Mouse (Mus musculus) hindbrain, embryonic 16.5 days (tissue): ENCODE measurements at regions not wholly inside any gene's neighbourhood (a gene's known extent, or its start where the extent isn't known, plus 50 kb on each side); places are given as distances from the start of the nearest gene placed in this dataset.

ENCODE experiments used
- ATAC-seq: fragments of 200-750 bp; cut with Nextera tagmentation; 2 replicates; pipeline ENCODE4 v1.8.0; 2017; ENCODE audit warnings: moderate TSS enrichment, moderate library complexity
- H3K27ac ChIP-seq: fragments of 300-500 bp; sonication (generic); 2 replicates; pipeline ENCODE4 v1.5.1; 2014; ENCODE audit warnings: low read depth, mild to moderate bottlenecking, control low read depth, low read length, moderate library complexity
- H3K27me3 ChIP-seq: fragments of 300-500 bp; sonication (generic); replicated peaks from 2 replicates; pipeline ENCODE4 v1.6.1; 2014; ENCODE audit warnings: low read length; ENCODE audit not compliant: control insufficient read depth, insufficient read depth
- H3K36me3 ChIP-seq: fragments of 300-500 bp; sonication (generic); 2 replicates; pipeline ENCODE4 v1.6.1; 2014; ENCODE audit warnings: mild to moderate bottlenecking, low read length, moderate library complexity, mixed read lengths; ENCODE audit not compliant: control insufficient read depth, insufficient read depth
- H3K4me1 ChIP-seq: fragments of 300-500 bp; sonication (generic); 2 replicates; pipeline ENCODE4 v1.6.1; 2014; ENCODE audit warnings: low read depth, low read length; ENCODE audit not compliant: control insufficient read depth, insufficient read depth
- H3K4me2 ChIP-seq: fragments of 300-500 bp; sonication (generic); 2 replicates; pipeline ENCODE4 v1.6.1; 2014; ENCODE audit warnings: mild to moderate bottlenecking, low read length, control low read depth, moderate library complexity
- H3K4me3 ChIP-seq: fragments of 300-500 bp; sonication (generic); 2 replicates; pipeline ENCODE4 v1.5.1; 2014; ENCODE audit warnings: mild to moderate bottlenecking, low read length, control low read depth, moderate library complexity
- H3K9ac ChIP-seq: fragments of 300-500 bp; sonication (generic); 2 replicates; pipeline ENCODE4 v1.6.1; 2014; ENCODE audit warnings: low read depth, mild to moderate bottlenecking, control low read depth, low read length, moderate library complexity
- H3K9me3 ChIP-seq: fragments of 300-500 bp; sonication (generic); 2 replicates; pipeline ENCODE4 v1.6.1; 2014; ENCODE audit warnings: mild to moderate bottlenecking, low read length, moderate library complexity; ENCODE audit not compliant: control insufficient read depth
- WGBS: fragments of 180-500 bp; shearing (Covaris S2); extraction: QIAGEN DNeasy Blood & Tissue Kit; methylation state at CpG from one replicate; pipeline ENCODE4 v1.1.7; 2014; 5-methylcytosine and 5-hydroxymethylcytosine counted together

DNA sequence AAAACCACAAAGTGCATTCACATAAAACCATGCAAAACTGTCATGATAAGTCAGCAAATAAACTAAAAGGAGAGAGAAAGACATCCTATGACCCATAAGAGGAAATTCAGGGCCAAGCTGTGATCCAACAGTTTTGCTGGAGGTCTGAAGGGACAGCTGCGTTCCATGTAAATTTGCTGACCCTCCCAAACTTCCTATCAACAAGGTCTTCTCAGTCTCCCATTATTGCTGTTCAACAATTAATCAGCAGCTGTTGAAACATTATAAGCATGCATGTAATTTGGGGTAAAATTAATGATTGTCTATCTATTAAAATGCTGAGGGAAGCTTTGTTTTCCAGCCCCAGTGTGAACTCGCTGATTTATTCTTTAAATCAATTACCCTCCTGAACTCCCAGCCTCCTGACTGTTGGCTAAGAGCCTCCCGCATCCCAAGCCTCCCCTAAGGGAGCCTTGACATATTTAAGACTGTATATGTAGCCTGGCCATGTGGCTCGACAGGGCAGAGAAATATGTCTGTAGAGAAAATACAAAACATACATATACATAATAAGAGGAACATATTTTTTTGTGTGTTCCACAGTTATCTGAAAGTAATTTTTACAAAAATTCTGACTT lies 478.3 kb downstream of the Efnb2 start:
- no peaks in the 10 kb centered on the region for H3K36me3 ChIP-seq
- no peaks in the 10 kb centered on the region for H3K27me3 ChIP-seq
- 33% methylated on average over 4 of the region's 4 CpGs for WGBS
- no peak overlapping the region for H3K27ac ChIP-seq
- H3K9ac ChIP-seq = no peak overlapping the region
- H3K4me3 ChIP-seq = no peak overlapping the region
- no peaks in the 10 kb centered on the region for H3K4me1 ChIP-seq
- H3K4me2 ChIP-seq = no peak overlapping the region
- no peaks in the 10 kb centered on the region for H3K9me3 ChIP-seq
- ATAC-seq = no peak

DNA sequence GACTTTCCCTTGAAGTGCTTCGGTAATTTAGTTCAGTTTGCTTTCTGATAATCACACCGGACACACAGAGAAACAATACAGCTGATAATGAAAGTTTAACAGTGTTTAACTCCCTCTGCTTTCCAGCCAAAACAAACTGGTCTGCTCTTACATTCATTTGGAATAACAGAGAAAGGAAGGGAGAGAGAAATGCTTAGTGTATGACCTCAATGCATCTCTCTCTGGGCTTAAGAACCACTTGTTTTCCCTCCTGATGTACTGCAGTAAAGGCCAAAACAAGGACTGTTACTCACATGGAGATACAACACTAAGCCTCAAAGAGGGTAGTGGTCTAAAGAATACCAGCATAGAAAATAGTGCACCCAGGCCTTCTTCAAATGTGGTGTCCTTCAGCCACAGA lies 478.9 kb downstream of the Efnb2 start:
- 82% methylated on average over 2 of the region's 2 CpGs for WGBS
- no peak overlapping the region for H3K4me3 ChIP-seq
- H3K27ac ChIP-seq = no peak overlapping the region
- no peak overlapping the region for H3K9ac ChIP-seq
- ATAC-seq = no peak
- H3K36me3 ChIP-seq = no peaks in the 10 kb centered on the region
- no peak overlapping the region for H3K4me2 ChIP-seq
- no peaks in the 10 kb centered on the region for H3K27me3 ChIP-seq
- H3K9me3 ChIP-seq = no peaks in the 10 kb centered on the region
- H3K4me1 ChIP-seq = no peaks in the 10 kb centered on the region

DNA sequence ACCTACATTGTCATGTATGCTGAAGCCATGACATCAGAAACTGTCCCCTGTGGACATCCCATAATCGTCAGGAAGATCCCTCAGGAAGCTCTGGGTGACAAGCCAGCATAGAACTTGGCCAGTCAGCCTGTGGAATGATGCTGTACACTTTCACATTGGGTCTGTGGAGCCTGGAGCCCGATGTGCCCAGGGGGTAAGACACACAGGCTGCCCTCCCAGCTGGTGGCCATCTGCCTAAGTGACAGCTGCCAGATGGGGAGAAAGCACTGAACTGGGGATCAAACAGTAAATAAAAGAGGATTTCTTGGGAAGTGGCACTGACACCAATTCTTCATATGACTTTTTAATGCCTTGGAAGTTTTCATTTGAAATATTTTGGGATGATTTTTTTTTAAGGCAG lies 486.8 kb downstream of the Efnb2 start:
- Histone ChIP-seq H3K36me3 (no peaks in the 10 kb centered on the region), H3K4me2 (no peak overlapping the region), H3K4me1 (no peaks in the 10 kb centered on the region), H3K9me3 (no peaks in the 10 kb centered on the region), H3K27ac (no peak overlapping the region), H3K4me3 (no peak overlapping the region), H3K9ac (no peak overlapping the region), H3K27me3 (no peaks in the 10 kb centered on the region)
- ATAC-seq = no peak
- 41% methylated on average over 2 of the region's 2 CpGs for WGBS

DNA sequence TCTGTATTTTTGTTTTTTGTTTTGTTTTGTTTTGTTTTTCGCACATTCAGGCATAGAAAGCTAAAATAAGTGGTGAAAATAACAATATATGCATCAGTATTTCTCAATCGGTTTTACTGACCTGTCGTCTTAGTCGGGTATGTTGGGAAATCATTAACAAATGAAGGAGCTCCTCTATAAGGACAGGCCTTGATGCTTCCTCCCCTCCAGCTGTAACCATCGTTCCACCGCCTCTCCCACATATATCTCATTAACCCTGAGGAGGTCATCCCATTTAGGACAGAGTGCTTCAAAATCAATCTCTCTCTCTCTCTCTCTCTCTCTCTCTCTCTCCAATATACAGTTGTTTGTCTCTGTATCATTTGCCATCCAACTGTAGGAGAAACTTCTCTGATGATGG lies 492.4 kb downstream of the Efnb2 start:
- Histone ChIP-seq H3K9ac (no peak overlapping the region), H3K4me2 (no peak overlapping the region), H3K9me3 (no peaks in the 10 kb centered on the region), H3K27ac (no peak overlapping the region), H3K27me3 (no peaks in the 10 kb centered on the region), H3K36me3 (no peaks in the 10 kb centered on the region), H3K4me3 (no peak overlapping the region), H3K4me1 (no peaks in the 10 kb centered on the region)
- no peak for ATAC-seq
- WGBS = 88% methylated on average over 6 of the region's 6 CpGs

DNA sequence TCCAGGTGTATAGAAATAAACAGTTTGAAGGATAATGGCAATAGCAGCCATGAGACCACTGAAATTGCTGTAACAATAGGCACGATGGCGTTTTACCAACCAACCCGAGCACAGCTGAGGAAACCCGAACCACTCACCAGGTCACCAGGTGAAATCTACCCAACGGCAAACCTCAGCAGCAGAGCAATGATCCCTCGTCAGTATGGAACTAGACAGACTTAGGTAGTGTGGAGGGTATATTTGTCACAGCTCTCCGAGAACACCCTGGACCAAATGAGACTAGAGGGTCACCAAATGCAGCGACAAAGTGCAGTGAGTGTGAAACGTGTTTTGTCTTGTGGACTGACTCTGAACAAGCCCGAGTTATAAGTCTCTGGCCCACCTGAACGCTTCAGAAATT lies 492.8 kb downstream of the Efnb2 start:
- no peak overlapping the region for H3K4me3 ChIP-seq
- H3K4me2 ChIP-seq = no peak overlapping the region
- H3K9me3 ChIP-seq = no peaks in the 10 kb centered on the region
- H3K36me3 ChIP-seq = no peaks in the 10 kb centered on the region
- 86% methylated on average over 11 of the region's 11 CpGs for WGBS
- H3K27ac ChIP-seq = no peak overlapping the region
- H3K4me1 ChIP-seq = no peaks in the 10 kb centered on the region
- no peak overlapping the region for H3K9ac ChIP-seq
- ATAC-seq = no peak
- H3K27me3 ChIP-seq = no peaks in the 10 kb centered on the region

DNA sequence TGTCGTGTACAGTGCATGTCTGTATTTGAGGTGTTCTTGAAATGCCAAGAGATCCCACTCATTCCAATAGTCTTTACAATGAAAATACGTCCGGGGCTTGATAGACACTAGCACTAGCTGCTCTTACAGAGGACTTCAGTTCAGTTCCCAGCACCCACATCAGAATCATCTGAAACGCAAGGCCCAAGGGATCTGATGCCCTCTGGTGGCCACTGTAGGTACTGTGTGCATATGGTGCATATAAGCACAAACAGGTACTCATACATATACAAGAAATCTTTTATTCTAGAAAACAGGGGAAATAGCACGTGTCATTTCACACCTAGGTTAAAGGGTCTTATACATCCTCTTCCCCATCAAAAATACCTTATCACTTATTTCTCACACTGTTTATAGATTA lies 513.5 kb downstream of the Efnb2 start:
- WGBS = 96% methylated on average over 5 of the region's 5 CpGs
- Histone ChIP-seq H3K27me3 (no peaks in the 10 kb centered on the region), H3K4me1 (no peaks in the 10 kb centered on the region)

DNA sequence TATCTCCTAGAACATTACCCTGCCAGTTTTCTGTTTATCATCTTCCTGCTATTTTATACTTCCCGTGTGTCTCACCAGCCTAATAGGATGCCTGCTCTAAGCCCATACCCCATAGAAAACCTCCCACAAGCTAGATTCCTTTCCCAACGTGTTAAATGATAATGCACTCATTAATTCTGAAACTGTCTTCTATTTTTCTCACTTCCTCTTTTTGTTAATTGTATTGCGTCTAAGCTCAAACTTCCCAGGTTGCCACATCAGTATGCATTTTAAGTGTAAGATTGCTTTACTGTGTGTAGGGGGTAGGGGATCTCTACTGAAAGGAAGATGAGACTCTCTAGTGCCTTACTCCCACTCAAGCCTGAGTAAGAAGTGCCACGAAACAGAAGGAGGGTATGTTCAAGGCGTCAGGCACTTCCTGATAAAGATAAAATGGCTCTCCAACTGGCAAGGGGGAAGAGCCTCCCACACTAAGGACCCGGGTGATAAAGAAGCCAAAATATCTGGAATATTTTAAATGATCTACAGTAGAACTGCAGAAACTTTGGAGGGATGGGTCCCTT lies 518.0 kb downstream of the Efnb2 start:
- Histone ChIP-seq H3K4me3 (no peak overlapping the region), H3K4me1 (no peaks in the 10 kb centered on the region), H3K27ac (no peak overlapping the region), H3K4me2 (no peak overlapping the region), H3K9ac (no peak overlapping the region), H3K9me3 (peaks cover 2% of the 10 kb centered on the region; the same call in 1 of the 2 replicates), H3K27me3 (no peaks in the 10 kb centered on the region), H3K36me3 (no peaks in the 10 kb centered on the region; the same call in 1 of the 2 replicates)
- 71% methylated on average over 6 of the region's 6 CpGs for WGBS
- ATAC-seq = no peak

More for the DNA sequence above, 513.5 kb downstream of the Efnb2 start:
- peaks cover 2% of the 10 kb centered on the region; the same call in 1 of the 2 replicates for H3K9me3 ChIP-seq
- ATAC-seq = no peak
- no peak overlapping the region for H3K9ac ChIP-seq
- H3K36me3 ChIP-seq = no peaks in the 10 kb centered on the region; the same call in 1 of the 2 replicates
- H3K27ac ChIP-seq = no peak overlapping the region
- no peak overlapping the region for H3K4me2 ChIP-seq
- no peak overlapping the region for H3K4me3 ChIP-seq

DNA sequence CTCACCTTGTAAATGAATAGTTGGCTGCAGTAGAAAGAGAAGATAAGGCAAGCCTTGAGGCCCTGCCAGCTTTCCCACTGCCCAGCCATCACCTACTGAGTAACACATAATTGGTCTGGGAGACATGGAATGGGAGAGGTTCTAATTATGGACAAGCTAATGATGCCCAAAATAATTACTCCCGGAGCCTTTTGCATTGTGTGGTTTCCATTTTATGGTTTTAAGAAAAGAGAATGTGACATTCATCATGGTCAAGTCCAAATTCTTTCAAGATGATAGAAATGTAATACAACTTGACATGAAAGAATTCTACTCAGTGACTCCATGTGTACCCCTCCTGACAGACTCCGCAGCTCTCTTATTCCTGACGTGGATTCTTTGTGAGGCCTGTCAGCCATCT lies 518.6 kb downstream of the Efnb2 start:
- Histone ChIP-seq H3K4me3 (no peak overlapping the region), H3K4me2 (no peak overlapping the region), H3K27me3 (no peaks in the 10 kb centered on the region), H3K9ac (no peak overlapping the region), H3K27ac (no peak overlapping the region), H3K4me1 (no peaks in the 10 kb centered on the region), H3K36me3 (no peaks in the 10 kb centered on the region; the same call in 1 of the 2 replicates), H3K9me3 (peaks cover 1% of the 10 kb centered on the region; the same call in 1 of the 2 replicates)
- WGBS = 65% methylated on average over 3 of the region's 3 CpGs
- ATAC-seq = no peak

DNA sequence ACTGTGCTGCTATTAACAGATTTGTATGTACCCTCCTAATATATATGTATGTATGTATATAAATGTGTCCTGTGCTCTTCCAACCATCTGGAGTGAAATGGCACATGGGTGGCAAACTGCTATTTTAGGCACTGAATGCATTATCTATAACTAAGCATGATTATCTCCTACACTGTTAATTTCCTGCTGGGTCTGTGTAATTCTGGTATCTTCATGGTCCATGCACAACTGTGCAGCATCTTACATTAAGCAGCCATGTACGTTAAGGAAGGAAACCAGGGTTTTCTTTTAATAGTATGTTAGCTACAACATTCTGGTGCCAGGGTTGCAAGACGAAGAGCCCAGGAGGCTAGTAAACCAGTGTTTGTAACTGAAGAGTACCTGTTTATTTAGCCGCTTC lies 521.3 kb downstream of the Efnb2 start:
- Histone ChIP-seq H3K9me3 (no peaks in the 10 kb centered on the region), H3K4me2 (no peak overlapping the region), H3K27ac (no peak overlapping the region), H3K4me1 (no peaks in the 10 kb centered on the region), H3K4me3 (no peak overlapping the region), H3K27me3 (no peaks in the 10 kb centered on the region), H3K9ac (no peak overlapping the region), H3K36me3 (no peaks in the 10 kb centered on the region)
- ATAC-seq = no peak
- 77% methylated on average over 3 of the region's 3 CpGs for WGBS
